Mouse (Mus musculus) lung, embryonic 15.5 days (tissue): Measurements from ENCODE around the gene Pon3. TPM values are rescaled to one million over a fixed set of nuclear protein-coding genes. Genes with fewer than 3 reads are reported as not detected.
"Not testable (repeated sequence)": the region's sequence is repeated elsewhere in the genome, so short reads cannot be mapped to it uniquely, and the experiment has no call there.

ENCODE experiments used
- ATAC-seq: fragments of 200-750 bp; cut with Nextera tagmentation; 2 replicates; pipeline ENCODE4 v1.8.0; 2017; ENCODE audit warnings: moderate number of reproducible peaks, borderline replicate concordance; ENCODE audit not compliant: low FRiP score, low TSS enrichment; ENCODE audit errors: extremely low read depth
- H3K27ac ChIP-seq: fragments of 300-500 bp; sonication (generic); 2 replicates; pipeline ENCODE4 v1.5.1; 2015; ENCODE audit warnings: moderate library complexity, mild to moderate bottlenecking, inconsistent platforms
- H3K27me3 ChIP-seq: fragments of 300-500 bp; sonication (generic); 2 replicates; pipeline ENCODE4 v1.6.1; 2015; ENCODE audit warnings: inconsistent platforms
- H3K36me3 ChIP-seq: fragments of 300-500 bp; sonication (generic); 2 replicates; pipeline ENCODE4 v1.6.1; 2015; ENCODE audit warnings: inconsistent platforms
- H3K4me1 ChIP-seq: fragments of 300-500 bp; sonication (generic); 2 replicates; pipeline ENCODE4 v1.6.1; 2015; ENCODE audit warnings: inconsistent platforms
- H3K4me2 ChIP-seq: fragments of 300-500 bp; sonication (generic); 2 replicates; pipeline ENCODE4 v1.6.1; 2015; ENCODE audit warnings: inconsistent platforms, mild to moderate bottlenecking, moderate library complexity
- H3K4me3 ChIP-seq: fragments of 300-500 bp; sonication (generic); 2 replicates; pipeline ENCODE4 v1.5.1; 2015; ENCODE audit warnings: mild to moderate bottlenecking, inconsistent platforms
- H3K9ac ChIP-seq: fragments of 300-500 bp; sonication (generic); 2 replicates; pipeline ENCODE4 v1.6.1; 2015; ENCODE audit warnings: inconsistent platforms
- H3K9me3 ChIP-seq: fragments of 300-500 bp; sonication (generic); 2 replicates; pipeline ENCODE4 v1.6.1; 2016; ENCODE audit warnings: inconsistent platforms
- WGBS: fragments of 180-500 bp; shearing (Covaris S2); methylation state at CpG from one replicate; pipeline ENCODE4 v1.1.7; 2015; 5-methylcytosine and 5-hydroxymethylcytosine counted together
- polyA plus RNA-seq: library from polyadenylated mRNA; unstranded; fragments of >200 nt; fragmentation: Nextera tagmentation; extraction: Ambion mirVana; gene quantifications from 2 replicates; pipeline ENCODE4 v1.2.1, GENCODE M21; 2015

The Pon3 gene
- polyA plus RNA-seq, 1 experiment from 2014 or later, result 23.0 TPM

- 86% methylated on average over 3 of the region's 3 CpGs for WGBS
- Histone ChIP-seq H3K9me3 (no peaks in the 10 kb centered on the region), H3K4me2 (no peak overlapping the region), H3K4me1 (no peaks in the 10 kb centered on the region), H3K36me3 (no peaks in the 10 kb centered on the region), H3K27me3 (no peaks in the 10 kb centered on the region), H3K27ac (no peak overlapping the region), H3K9ac (no peak overlapping the region), H3K4me3 (no peak overlapping the region)
- ATAC-seq, result no peak
Observed at GRCm38 (mm10) chr6:5238799-5239198, 17.3 kb downstream of the Pon3 start.

GRCm38 (mm10) chr6:5237510-5237909 is 18.6 kb downstream of the Pon3 start:
- peak; percentile 62; the same call in 1 of the 2 replicates for ATAC-seq
- Histone ChIP-seq H3K27me3 (no peaks in the 10 kb centered on the region), H3K9ac (no peak overlapping the region), H3K9me3 (no peaks in the 10 kb centered on the region), H3K27ac (peak overlapping the region; percentile 46), H3K4me3 (no peak overlapping the region), H3K36me3 (no peaks in the 10 kb centered on the region), H3K4me2 (no peak overlapping the region), H3K4me1 (no peaks in the 10 kb centered on the region)
- WGBS, result 79% methylated on average over 4 of the region's 4 CpGs

DNA sequence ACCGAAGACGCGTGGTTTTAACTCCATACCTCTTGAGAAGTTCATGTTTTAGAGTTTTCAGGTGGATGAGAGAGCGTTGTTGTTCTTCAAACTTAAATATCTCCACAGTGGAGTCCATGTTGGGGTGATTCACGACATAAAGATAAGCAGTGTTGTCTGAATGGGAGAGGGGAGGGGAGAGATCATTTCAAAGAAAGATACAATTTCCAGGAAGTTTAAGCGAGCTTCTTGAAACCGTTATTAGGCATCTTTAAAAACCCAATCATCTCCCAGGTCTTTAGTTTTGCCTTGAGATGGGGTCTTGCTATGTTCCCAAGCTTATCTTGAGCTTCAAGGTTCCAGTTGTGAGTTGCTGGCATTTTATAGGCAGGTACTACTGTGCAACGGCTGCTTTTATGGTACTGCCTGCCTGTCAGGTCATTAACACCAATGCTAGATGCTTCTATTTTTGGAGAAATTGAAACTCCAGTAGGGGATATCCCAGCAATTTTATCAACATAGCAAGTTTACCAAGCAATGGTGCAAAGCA is 19.2 kb downstream of the Pon3 start:
- H3K9ac ChIP-seq, result no peak overlapping the region
- H3K4me3 ChIP-seq, result no peak overlapping the region
- no peaks in the 10 kb centered on the region for H3K9me3 ChIP-seq
- WGBS, result 81% methylated on average over 8 of the region's 8 CpGs
- H3K27ac ChIP-seq, result peak overlapping the region; percentile 46
- no peaks in the 10 kb centered on the region for H3K27me3 ChIP-seq
- H3K4me1 ChIP-seq, result no peaks in the 10 kb centered on the region
- no peak for ATAC-seq
- H3K4me2 ChIP-seq, result no peak overlapping the region
- no peaks in the 10 kb centered on the region for H3K36me3 ChIP-seq

DNA sequence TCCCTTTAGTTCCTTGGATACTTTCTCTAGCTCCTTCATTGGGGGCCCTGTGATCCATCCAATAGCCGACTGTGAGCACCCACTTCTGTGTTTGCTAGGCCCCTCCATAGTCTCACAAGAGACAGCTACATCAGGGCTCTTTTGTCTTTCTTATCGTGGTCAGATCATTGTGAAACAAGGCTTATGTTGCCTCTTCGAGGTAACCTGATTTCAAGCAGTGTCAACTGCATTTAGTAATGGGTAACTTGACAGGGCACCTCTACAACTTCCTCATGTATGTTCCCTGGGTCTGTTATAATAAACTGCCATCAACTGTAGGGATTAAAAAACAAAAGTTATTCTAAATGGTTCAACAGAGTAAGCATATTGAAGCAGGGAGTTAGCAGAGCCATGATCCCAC is 21.5 kb downstream of the Pon3 start:
- Histone ChIP-seq H3K27me3 (no peaks in the 10 kb centered on the region), H3K4me3 (no peak overlapping the region), H3K4me2 (no peak overlapping the region), H3K36me3 (no peaks in the 10 kb centered on the region), H3K9me3 (no peaks in the 10 kb centered on the region), H3K9ac (no peak overlapping the region), H3K27ac (no peak overlapping the region), H3K4me1 (no peaks in the 10 kb centered on the region)
- 57% methylated on average over 3 of the region's 3 CpGs for WGBS
- ATAC-seq, result no peak

DNA sequence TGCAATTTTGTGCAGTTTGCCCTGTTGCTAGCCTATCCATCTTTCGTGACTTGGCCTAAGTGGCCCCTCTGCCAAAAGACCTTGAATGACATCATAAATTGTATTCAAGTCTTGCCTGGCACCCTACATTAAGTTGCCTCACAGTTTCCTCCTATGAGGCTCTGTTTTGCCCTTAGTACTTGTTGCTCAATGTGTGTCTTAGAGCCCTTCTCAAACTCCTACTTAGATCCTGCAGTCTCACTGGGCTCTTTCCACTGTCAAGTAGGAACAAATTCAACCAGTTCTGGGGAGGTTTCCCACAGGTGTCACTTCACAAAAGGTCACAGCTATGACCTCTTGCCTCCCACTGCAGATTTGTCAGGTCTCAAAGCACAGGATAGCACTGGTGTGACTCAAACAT is 22.3 kb downstream of the Pon3 start:
- Histone ChIP-seq H3K4me1 (no peaks in the 10 kb centered on the region), H3K9me3 (no peaks in the 10 kb centered on the region), H3K27ac (no peak overlapping the region), H3K4me3 (no peak overlapping the region), H3K9ac (no peak overlapping the region), H3K36me3 (no peaks in the 10 kb centered on the region), H3K27me3 (no peaks in the 10 kb centered on the region), H3K4me2 (no peak overlapping the region)
- 84% methylated on average over 1 of the region's 1 CpGs for WGBS
- no peak for ATAC-seq

GRCm38 (mm10) chr6:5232022-5232421 is 24.1 kb downstream of the Pon3 start:
- whole genome bisulfite sequencing, result 80% methylated on average over 4 of the region's 4 CpGs
- Histone ChIP-seq H3K36me3 (no peaks in the 10 kb centered on the region), H3K9ac (no peak overlapping the region), H3K27ac (no peak overlapping the region), H3K9me3 (no peaks in the 10 kb centered on the region), H3K27me3 (no peaks in the 10 kb centered on the region), H3K4me3 (no peak overlapping the region), H3K4me2 (no peak overlapping the region), H3K4me1 (no peaks in the 10 kb centered on the region)
- no peak for ATAC-seq

DNA sequence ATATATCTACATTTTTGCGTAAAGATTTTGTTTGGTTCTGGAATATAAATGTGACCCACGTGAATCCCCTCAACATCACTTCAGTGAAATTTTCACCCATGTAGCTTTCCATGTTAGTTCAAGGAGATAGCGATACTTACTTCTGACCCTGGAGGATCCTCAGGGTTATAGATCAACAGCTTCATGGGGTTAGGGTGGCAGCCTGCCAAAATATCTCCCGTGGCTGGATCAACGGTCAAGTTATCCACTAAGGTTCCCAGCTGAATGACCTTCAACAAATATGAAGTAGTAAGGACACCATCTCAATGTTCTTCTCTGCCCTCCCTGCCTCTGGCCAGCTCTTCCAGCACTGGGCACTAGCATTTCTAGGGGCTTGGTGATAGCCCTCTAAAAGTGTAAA is 25.8 kb downstream of the Pon3 start:
- no peak overlapping the region for H3K9ac ChIP-seq
- ATAC-seq, result no peak
- no peaks in the 10 kb centered on the region for H3K9me3 ChIP-seq
- no peaks in the 10 kb centered on the region for H3K4me1 ChIP-seq
- H3K27me3 ChIP-seq, result no peaks in the 10 kb centered on the region
- WGBS, result 68% methylated on average over 5 of the region's 5 CpGs
- H3K4me2 ChIP-seq, result no peak overlapping the region
- no peak overlapping the region for H3K4me3 ChIP-seq
- no peak overlapping the region for H3K27ac ChIP-seq
- H3K36me3 ChIP-seq, result no peaks in the 10 kb centered on the region

DNA sequence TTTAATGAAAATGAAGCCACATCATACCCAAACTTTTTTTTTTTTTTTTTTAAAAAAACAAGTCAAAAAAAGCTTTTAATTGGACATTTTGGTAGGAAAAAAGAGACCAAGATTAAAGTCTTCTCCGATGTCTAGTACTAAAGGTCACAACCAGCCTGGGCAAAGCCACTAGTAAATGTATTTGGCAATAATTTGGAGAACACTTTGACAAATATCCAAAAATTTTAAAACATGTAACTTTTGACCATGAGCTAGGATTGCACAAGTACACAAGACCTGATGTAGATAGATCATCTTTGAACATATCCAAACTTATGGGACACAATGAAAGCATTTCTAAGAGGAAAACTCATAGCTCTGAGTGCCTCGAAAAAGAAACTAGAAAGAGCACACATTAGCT is 32.5 kb downstream of the Pon3 start:
- ATAC-seq, H3K9ac ChIP-seq, H3K27me3 ChIP-seq, H3K4me2 ChIP-seq, H3K4me1 ChIP-seq, H3K27ac ChIP-seq, H3K9me3 ChIP-seq, H3K36me3 ChIP-seq, H3K4me3 ChIP-seq: not testable (repeated sequence)
- 87% methylated on average over 2 of the region's 2 CpGs for WGBS

DNA sequence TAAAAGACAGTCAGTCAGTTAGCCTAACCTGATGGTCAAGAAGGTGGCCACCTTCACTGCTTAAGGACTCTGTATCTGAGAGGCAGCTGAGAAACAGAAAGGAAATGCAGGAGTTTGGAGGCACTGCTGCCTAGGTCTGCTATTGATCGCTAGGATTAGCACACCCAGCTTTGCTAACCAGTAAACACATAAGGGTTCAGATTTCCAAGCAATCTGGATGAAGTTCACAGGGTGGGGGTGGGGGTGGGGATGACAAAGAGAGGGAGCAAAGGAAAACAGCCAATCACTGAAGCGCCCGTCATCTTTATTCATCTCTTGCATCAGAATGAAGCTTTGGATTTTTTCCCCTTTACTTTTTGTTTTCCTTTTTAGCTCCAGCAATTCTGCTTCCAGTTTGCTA is 34.0 kb downstream of the Pon3 start:
- no peak overlapping the region for H3K4me2 ChIP-seq
- H3K36me3 ChIP-seq, result no peaks in the 10 kb centered on the region
- no peaks in the 10 kb centered on the region for H3K9me3 ChIP-seq
- no peak for ATAC-seq
- WGBS, result 65% methylated on average over 3 of the region's 3 CpGs
- H3K4me1 ChIP-seq, result no peaks in the 10 kb centered on the region
- H3K9ac ChIP-seq, result no peak overlapping the region
- H3K4me3 ChIP-seq, result no peak overlapping the region
- H3K27ac ChIP-seq, result no peak overlapping the region
- H3K27me3 ChIP-seq, result no peaks in the 10 kb centered on the region

DNA sequence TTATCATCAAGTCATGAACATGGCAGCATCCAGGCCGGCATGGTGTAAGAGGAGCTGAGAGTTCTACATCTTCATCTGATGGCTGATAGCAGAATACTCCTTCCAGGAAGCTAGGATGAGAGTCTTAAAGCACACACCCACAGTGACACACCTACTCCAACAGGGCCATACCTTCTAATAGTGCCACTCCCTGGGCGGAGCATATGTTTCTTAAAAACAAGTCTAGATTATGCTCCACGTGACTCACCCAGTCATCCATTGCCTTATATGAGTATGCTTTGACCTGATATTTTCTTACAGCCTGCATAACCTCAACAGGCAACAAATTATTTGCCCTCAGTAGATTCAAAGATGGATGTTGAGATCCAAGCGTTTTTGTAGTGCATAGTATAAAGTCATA is 37.9 kb downstream of the Pon3 start:
- no peaks in the 10 kb centered on the region for H3K9me3 ChIP-seq
- H3K27me3 ChIP-seq, result no peaks in the 10 kb centered on the region
- no peak overlapping the region for H3K4me3 ChIP-seq
- no peak overlapping the region for H3K4me2 ChIP-seq
- no peak overlapping the region for H3K9ac ChIP-seq
- no peak overlapping the region for H3K27ac ChIP-seq
- ATAC-seq, result no peak
- WGBS, result 93% methylated on average over 4 of the region's 4 CpGs
- no peaks in the 10 kb centered on the region for H3K4me1 ChIP-seq
- H3K36me3 ChIP-seq, result no peaks in the 10 kb centered on the region

DNA sequence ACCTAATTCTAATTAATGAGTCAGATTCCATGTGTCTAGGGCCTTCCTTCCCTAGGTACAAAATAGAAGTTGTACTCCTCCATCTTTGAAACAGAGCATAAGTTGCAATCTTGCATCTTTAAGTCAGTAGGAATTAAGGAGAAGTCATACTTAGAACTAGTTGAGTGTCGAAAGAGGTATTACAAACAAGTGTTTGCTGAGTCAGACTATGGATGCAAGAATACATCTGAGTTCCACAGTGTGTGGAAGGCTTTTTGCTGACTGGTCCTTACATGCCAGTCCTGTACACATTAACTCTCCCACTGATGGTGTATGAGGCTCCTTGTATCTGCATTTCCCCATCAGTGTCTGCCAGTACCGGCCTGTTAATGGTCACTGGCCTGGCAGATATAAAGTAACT is 48.3 kb downstream of the Pon3 start:
- Histone ChIP-seq H3K4me2 (no peak overlapping the region), H3K27ac (no peak overlapping the region), H3K36me3 (no peaks in the 10 kb centered on the region), H3K4me3 (no peak overlapping the region), H3K9ac (no peak overlapping the region), H3K9me3 (no peaks in the 10 kb centered on the region), H3K4me1 (no peaks in the 10 kb centered on the region), H3K27me3 (no peaks in the 10 kb centered on the region)
- no peak for ATAC-seq
- WGBS, result 80% methylated on average over 2 of the region's 2 CpGs

GRCm38 (mm10) chr6:5199916-5200315 is 56.2 kb downstream of the Pon3 start:
- WGBS, result 64% methylated on average over 3 of the region's 3 CpGs
- Histone ChIP-seq H3K36me3 (no peaks in the 10 kb centered on the region), H3K27ac (no peak overlapping the region), H3K4me3 (no peak overlapping the region), H3K4me2 (no peak overlapping the region), H3K27me3 (no peaks in the 10 kb centered on the region), H3K9ac (no peak overlapping the region), H3K4me1 (no peaks in the 10 kb centered on the region), H3K9me3 (no peaks in the 10 kb centered on the region)
- no peak for ATAC-seq

- Histone ChIP-seq H3K27ac (no peak overlapping the region), H3K4me1 (no peaks in the 10 kb centered on the region), H3K4me2 (no peak overlapping the region), H3K27me3 (no peaks in the 10 kb centered on the region), H3K9me3 (no peaks in the 10 kb centered on the region), H3K9ac (no peak overlapping the region), H3K36me3 (no peaks in the 10 kb centered on the region), H3K4me3 (no peak overlapping the region)
- 87% methylated on average over 8 of the region's 8 CpGs for WGBS
- ATAC-seq, result no peak
Observed at GRCm38 (mm10) chr6:5199376-5199905, 56.6 kb downstream of the Pon3 start.
